Mouse (Mus musculus): ENCODE data around the gene Snrpd2. TPM values are rescaled to one million over a fixed set of nuclear protein-coding genes. Genes with fewer than 3 reads are reported as not detected.
A peak's percentile ranks its signal among the peaks of the same experiment; 100 is the strongest.

The Snrpd2 gene
- total and polyA plus RNA-seq, 2 experiments from 2014 or later, result 45.6 to 84.9 TPM

DNA sequence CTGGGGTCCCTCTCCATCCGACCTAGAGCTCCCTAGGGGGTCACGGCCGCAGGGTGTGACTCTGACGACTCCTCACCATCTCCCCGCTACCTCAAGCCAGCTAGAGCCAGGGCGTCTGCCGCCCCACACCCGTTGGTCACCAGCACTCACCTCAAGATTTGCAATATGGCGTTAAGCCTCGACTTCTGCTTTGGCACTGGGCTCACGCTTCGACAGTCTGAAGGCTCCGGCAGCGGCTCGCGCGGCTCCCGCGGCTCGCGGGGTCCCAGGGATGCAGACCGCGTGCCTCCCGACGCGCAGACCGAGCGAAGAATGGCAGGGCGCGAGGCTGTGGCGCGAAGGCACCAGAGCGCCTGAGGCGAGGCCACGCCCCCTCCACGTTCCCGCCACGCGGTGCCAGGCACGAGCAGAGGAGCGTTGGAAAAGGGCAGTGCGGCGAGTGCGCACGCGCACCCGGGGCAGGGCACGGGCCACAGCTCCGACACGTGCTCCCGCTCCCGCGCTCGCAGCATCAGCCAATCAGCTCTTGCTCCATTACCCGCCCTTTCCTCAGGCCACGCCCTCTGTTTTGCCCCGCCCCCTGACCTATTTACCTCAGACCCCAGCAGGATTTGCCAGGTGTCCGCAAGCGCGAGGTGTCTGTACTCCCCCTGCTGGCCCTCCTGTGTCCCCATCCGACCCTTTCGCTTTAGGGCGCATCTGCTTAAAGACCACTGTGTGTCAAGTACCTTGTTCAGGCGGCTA is 31.3 kb upstream of the Snrpd2 start, which contains the start of gene Gm4969:
Gene Gm4969, minus strand, starts transcription at position 341 of the 744 bp plus-strand sequence.
- DNase-seq (ENCODE audit: low spot score) (peak; percentile 10), ATAC-seq (ENCODE audit: insufficient read depth, low read depth) (0 out of 2 replicates have a peak, but pooled peaks have one; percentile 11)
- peak; percentile 16 for TF ChIP-seq CTCF (IDR thresholded peaks at IDR 0.05; ENCODE audit: low read depth)
- TF ChIP-seq EP300 (IDR thresholded peaks at IDR 0.05; ENCODE audit: low read depth), result no peak
- Histone ChIP-seq H3K4me1 (ENCODE audit: control insufficient read depth, insufficient read depth) (peaks cover 8% of the 10 kb centered on the region; the same call in 1 of the 2 replicates), H3K36me3 (replicated peaks; ENCODE audit: control insufficient read depth, insufficient read depth, low read length) (no peaks in the 10 kb centered on the region), H3K4me2 (ENCODE audit: low read depth, low read length) (peak within 1 kb of the TSS; percentile 32), H3K9me3 (replicated peaks; ENCODE audit: control insufficient read depth, low read length) (no peaks in the 10 kb centered on the region), H3K27ac (ENCODE audit: low read depth) (no peak within 1 kb of the TSS), H3K9ac (replicated peaks; ENCODE audit: low read depth, low read length) (no peak within 1 kb of the TSS), H3K27me3 (ENCODE audit: control insufficient read depth, insufficient read depth, low read length) (no peaks in the 10 kb centered on the region), H3K4me3 (ENCODE audit: low read depth, low read length) (no peak within 1 kb of the TSS)
- WGBS, result 27% methylated on average over 52 of the region's 64 CpGs

- Histone ChIP-seq H3K36me3 (replicated peaks; ENCODE audit: control insufficient read depth, insufficient read depth, low read length) (no peaks in the 10 kb centered on the region), H3K9me3 (replicated peaks; ENCODE audit: control insufficient read depth, low read length) (no peaks in the 10 kb centered on the region), H3K4me1 (ENCODE audit: control insufficient read depth, insufficient read depth) (peaks cover 8% of the 10 kb centered on the region; the same call in 1 of the 2 replicates), H3K4me2 (ENCODE audit: low read depth, low read length) (no peak overlapping the region), H3K9ac (replicated peaks; ENCODE audit: low read depth, low read length) (no peak overlapping the region), H3K4me3 (ENCODE audit: low read depth, low read length) (no peak overlapping the region), H3K27me3 (ENCODE audit: control insufficient read depth, insufficient read depth, low read length) (no peaks in the 10 kb centered on the region), H3K27ac (ENCODE audit: low read depth) (no peak overlapping the region)
- TF ChIP-seq CTCF (IDR thresholded peaks at IDR 0.05; ENCODE audit: low read depth), result no peak
- no peak for TF ChIP-seq EP300 (IDR thresholded peaks at IDR 0.05; ENCODE audit: low read depth)
- no peak for ATAC-seq (ENCODE audit: insufficient read depth, low read depth)
- no peak for DNase-seq (ENCODE audit: low spot score)
- WGBS, result 94% methylated on average over 8 of the region's 8 CpGs
Observed at GRCm38 (mm10) chr7:19119083-19119482, 30.4 kb upstream of the Snrpd2 start.

GRCm38 (mm10) chr7:19119631-19120429 is 29.7 kb upstream of the Snrpd2 start, which contains the start of gene Fbxo46:
TSS of gene Fbxo46 (plus strand) at chr7:19119859.
- H3K36me3 ChIP-seq (replicated peaks; ENCODE audit: control insufficient read depth, insufficient read depth, low read length), result no peaks in the 10 kb centered on the region
- H3K9me3 ChIP-seq (replicated peaks; ENCODE audit: control insufficient read depth, low read length), result no peaks in the 10 kb centered on the region
- H3K4me1 ChIP-seq (ENCODE audit: control insufficient read depth, insufficient read depth), result peaks cover 8% of the 10 kb centered on the region; the same call in 1 of the 2 replicates
- H3K4me3 ChIP-seq (ENCODE audit: low read depth, low read length), result peak within 1 kb of the TSS; percentile 76
- peak within 1 kb of the TSS; percentile 13; the same call in 1 of the 2 replicates for H3K27ac ChIP-seq (ENCODE audit: low read depth)
- no peak for TF ChIP-seq EP300 (IDR thresholded peaks at IDR 0.05; ENCODE audit: low read depth)
- TF ChIP-seq CTCF (IDR thresholded peaks at IDR 0.05; ENCODE audit: low read depth), result no peak
- peak; percentile 99 for DNase-seq (ENCODE audit: low spot score)
- peak; percentile 95 for ATAC-seq (ENCODE audit: insufficient read depth, low read depth)
- WGBS, result under 1% methylated on average over 34 of the region's 34 CpGs
- no peaks in the 10 kb centered on the region for H3K27me3 ChIP-seq (ENCODE audit: control insufficient read depth, insufficient read depth, low read length)
- peak within 1 kb of the TSS; percentile 87 for H3K4me2 ChIP-seq (ENCODE audit: low read depth, low read length)
- H3K9ac ChIP-seq (replicated peaks; ENCODE audit: low read depth, low read length), result peak within 1 kb of the TSS; percentile 81

DNA sequence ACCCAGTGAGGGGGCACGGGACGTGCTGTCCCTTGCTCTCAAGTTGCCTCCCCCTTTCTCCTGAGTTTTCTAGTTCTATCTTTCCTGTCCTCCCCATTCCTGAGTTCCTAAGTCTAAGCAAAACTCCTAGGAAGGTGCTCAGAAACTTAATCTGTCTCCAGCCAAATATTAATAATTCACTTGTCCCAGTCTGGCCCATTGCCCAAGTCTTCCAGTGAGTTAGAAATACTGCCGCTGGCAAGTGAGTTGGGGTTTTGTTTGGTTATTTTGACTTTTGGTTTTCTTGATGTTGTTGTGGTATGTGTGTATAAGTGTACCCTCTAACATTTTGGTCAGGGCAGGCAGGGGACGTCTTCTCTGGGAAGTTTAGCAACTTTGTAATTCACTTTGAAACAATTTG is 27.8 kb upstream of the Snrpd2 start:
- no peak for DNase-seq (ENCODE audit: low spot score)
- Histone ChIP-seq H3K4me2 (ENCODE audit: low read depth, low read length) (no peak overlapping the region), H3K4me3 (ENCODE audit: low read depth, low read length) (no peak overlapping the region), H3K9ac (replicated peaks; ENCODE audit: low read depth, low read length) (no peak overlapping the region), H3K36me3 (replicated peaks; ENCODE audit: control insufficient read depth, insufficient read depth, low read length) (no peaks in the 10 kb centered on the region), H3K9me3 (replicated peaks; ENCODE audit: control insufficient read depth, low read length) (no peaks in the 10 kb centered on the region), H3K4me1 (ENCODE audit: control insufficient read depth, insufficient read depth) (peaks cover 8% of the 10 kb centered on the region; the same call in 1 of the 2 replicates), H3K27me3 (ENCODE audit: control insufficient read depth, insufficient read depth, low read length) (no peaks in the 10 kb centered on the region), H3K27ac (ENCODE audit: low read depth) (no peak overlapping the region)
- 85% methylated on average over 4 of the region's 4 CpGs for WGBS
- ATAC-seq (ENCODE audit: insufficient read depth, low read depth), result no peak
- no peak for TF ChIP-seq EP300 (IDR thresholded peaks at IDR 0.05; ENCODE audit: low read depth)
- TF ChIP-seq CTCF (IDR thresholded peaks at IDR 0.05; ENCODE audit: low read depth), result no peak

- TF ChIP-seq EP300 (IDR thresholded peaks at IDR 0.05; ENCODE audit: low read depth) (no peak), CTCF (IDR thresholded peaks at IDR 0.05; ENCODE audit: low read depth) (no peak)
- no peak for DNase-seq (ENCODE audit: low spot score)
- 85% methylated on average over 6 of the region's 6 CpGs for WGBS
- ATAC-seq (ENCODE audit: insufficient read depth, low read depth), result no peak
- Histone ChIP-seq H3K27me3 (ENCODE audit: control insufficient read depth, insufficient read depth, low read length) (no peaks in the 10 kb centered on the region), H3K27ac (ENCODE audit: low read depth) (no peak overlapping the region), H3K4me3 (ENCODE audit: low read depth, low read length) (no peak overlapping the region), H3K9ac (replicated peaks; ENCODE audit: low read depth, low read length) (no peak overlapping the region), H3K36me3 (replicated peaks; ENCODE audit: control insufficient read depth, insufficient read depth, low read length) (no peaks in the 10 kb centered on the region), H3K4me2 (ENCODE audit: low read depth, low read length) (no peak overlapping the region), H3K9me3 (replicated peaks; ENCODE audit: control insufficient read depth, low read length) (no peaks in the 10 kb centered on the region), H3K4me1 (ENCODE audit: control insufficient read depth, insufficient read depth) (peaks cover 8% of the 10 kb centered on the region; the same call in 1 of the 2 replicates)
Observed at GRCm38 (mm10) chr7:19124713-19125112, 24.8 kb upstream of the Snrpd2 start.
